In genomic region chr15:85879498-85879895, GRCm38 (mm10) we compare ENCODE assay signal across 7 mouse cellular contexts. TPM values are rescaled to one million over a fixed set of nuclear protein-coding genes. Genes with fewer than 3 reads are reported as not detected.
DNase-seq lines count a peak whose midpoint lies in the region; ATAC-seq and TF ChIP-seq lines count a peak whose summit lies in the region.

No protein-coding gene starts in this region.

- DNase-seq in left cerebral cortex, adult 2 months (ENCODE audit: extremely low spot score in 1 of 2, low spot score in 2 of 2): no peak
- DNase-seq in left cerebral cortex, adult 18-20 months (ENCODE audit: low spot score in 2 of 2): no peak
- no peak for DNase-seq in retina, postnatal 1 day
- no peak for DNase-seq in spleen, adult 18-20 months

- WGBS in forebrain, embryonic 16.5 days: under 1% methylated on average over 18 of the region's 18 CpGs
- WGBS in liver, embryonic 15.5 days (ENCODE audit: insufficient replicate concordance): under 1% methylated on average over 18 of the region's 18 CpGs

- no peak for TF ChIP-seq POLR2A in cortical plate, adult 2 months (IDR thresholded peaks at IDR 0.05; ENCODE audit: extremely low read depth, insufficient read depth, low read length)

- ATAC-seq in forebrain, embryonic 16.5 days: peak; percentile 11
- ATAC-seq in liver, embryonic 15.5 days (ENCODE audit: insufficient read depth): peak; percentile 40

- H3K27ac ChIP-seq in left cerebral cortex, adult 2 months: peak overlapping the region; percentile 91
- H3K27ac ChIP-seq in cortical plate, adult 2 months (ENCODE audit: insufficient read depth, low read length): peak overlapping the region; percentile 64
- H3K27ac ChIP-seq in forebrain, embryonic 16.5 days (ENCODE audit: low read length): peak overlapping the region; percentile 82
- peak overlapping the region; percentile 81 for H3K27ac ChIP-seq in liver, embryonic 15.5 days (replicated peaks)

- no peaks in the 10 kb centered on the region for H3K27me3 ChIP-seq in forebrain, embryonic 16.5 days (replicated peaks; ENCODE audit: control insufficient read depth, insufficient read depth, low read length)
- no peaks in the 10 kb centered on the region for H3K27me3 ChIP-seq in liver, embryonic 15.5 days

- no peak for TF ChIP-seq CTCF in left cerebral cortex, adult 2 months (IDR thresholded peaks at IDR 0.05)
- no peak for TF ChIP-seq CTCF in cortical plate, adult 2 months (IDR thresholded peaks at IDR 0.05; ENCODE audit: extremely low read depth, insufficient read depth, low read length)

- peaks cover 5% of the 10 kb centered on the region; the same call in 1 of the 2 replicates for H3K4me1 ChIP-seq in cortical plate, adult 2 months (ENCODE audit: control insufficient read depth, insufficient read depth, low read length)
- peaks cover 18% of the 10 kb centered on the region for H3K4me1 ChIP-seq in forebrain, embryonic 16.5 days (replicated peaks; ENCODE audit: control insufficient read depth, insufficient read depth, low read length)
- peaks cover 22% of the 10 kb centered on the region for H3K4me1 ChIP-seq in liver, embryonic 15.5 days (replicated peaks)

- H3K4me2 ChIP-seq in forebrain, embryonic 16.5 days (ENCODE audit: low read length): peak overlapping the region; percentile 99
- H3K4me2 ChIP-seq in liver, embryonic 15.5 days: peak overlapping the region; percentile 78

- H3K9me3 ChIP-seq in forebrain, embryonic 16.5 days (ENCODE audit: control insufficient read depth, low read length): no peaks in the 10 kb centered on the region
- H3K9me3 ChIP-seq in liver, embryonic 15.5 days (replicated peaks): no peaks in the 10 kb centered on the region

- peak overlapping the region; percentile 93 for H3K9ac ChIP-seq in forebrain, embryonic 16.5 days (replicated peaks; ENCODE audit: low read depth, low read length)
- peak overlapping the region; percentile 74 for H3K9ac ChIP-seq in liver, embryonic 15.5 days

- intact Hi-C loops in left cerebral cortex, adult 2 months (cut with DNase I): loop anchor here (1.0 to 10.0 kb wide), 3 partner anchors 20 to 625 kb away; partner anchors contain the start of genes Cdpf1 and Gtse1

- H3K36me3 ChIP-seq in forebrain, embryonic 16.5 days (ENCODE audit: control insufficient read depth, insufficient read depth): 0 out of 2 replicates have a peak, but pooled peaks cover 2% of the 10 kb centered on the region
- H3K36me3 ChIP-seq in liver, embryonic 15.5 days (replicated peaks): peaks cover 44% of the 10 kb centered on the region

- H3K4me3 ChIP-seq in left cerebral cortex, adult 2 months: peak overlapping the region; percentile 68
- H3K4me3 ChIP-seq in cortical plate, adult 2 months (ENCODE audit: insufficient read depth, low read length): peak overlapping the region; percentile 51
- H3K4me3 ChIP-seq in forebrain, embryonic 16.5 days (replicated peaks; ENCODE audit: low read length): peak overlapping the region; percentile 94
- peak overlapping the region; percentile 75 for H3K4me3 ChIP-seq in liver, embryonic 15.5 days (replicated peaks)

RNA-seq across cellular contexts. Expression of gene Trmu, which starts 0.4 kb away (rescaled TPM):
- 10 to 100 TPM; 29.9 to 33.8 TPM for total RNA-seq in left cerebral cortex, adult 2 months (2021)
- total RNA-seq in left cerebral cortex, adult 18-20 months (2021): 10 to 100 TPM; 21.9 to 28.3 TPM
- polyA plus RNA-seq in cortical plate, adult 2 months (2012; rRNA removed): 51.1 and 58.5 TPM in 2 replicates
- polyA plus RNA-seq in forebrain, embryonic 16.5 days (2015; fragmentation: Nextera tagmentation; extraction: Ambion mirVana): 51.2 and 59.1 TPM in 2 replicates
- polyA plus RNA-seq in liver, embryonic 15.5 days (2015; fragmentation: Nextera tagmentation; extraction: Ambion mirVana): 17.3 and 19.4 TPM in 2 replicates

RNA-seq across cellular contexts. Expression of gene Gtse1, which starts 20.0 kb away (rescaled TPM):
- under 1 TPM; 0.25 to 0.33 TPM for total RNA-seq in left cerebral cortex, adult 2 months (2021)
- under 1 TPM; 0.14 to 0.28 TPM for total RNA-seq in left cerebral cortex, adult 18-20 months (2021)
- polyA plus RNA-seq in cortical plate, adult 2 months (2012; rRNA removed): 0.64 and 1.0 TPM in 2 replicates
- polyA plus RNA-seq in forebrain, embryonic 16.5 days (2015; fragmentation: Nextera tagmentation; extraction: Ambion mirVana): 12.7 and 15.4 TPM in 2 replicates
- 24.2 and 25.0 TPM in 2 replicates for polyA plus RNA-seq in liver, embryonic 15.5 days (2015; fragmentation: Nextera tagmentation; extraction: Ambion mirVana)

RNA-seq across cellular contexts. Expression of gene Ttc38, which starts 47.4 kb away (rescaled TPM):
- total RNA-seq in left cerebral cortex, adult 2 months (2021): 1 to 10 TPM; 5.0 to 5.2 TPM
- total RNA-seq in left cerebral cortex, adult 18-20 months (2021): 1 to 10 TPM; 5.7 to 9.0 TPM
- 4.9 and 5.8 TPM in 2 replicates for polyA plus RNA-seq in cortical plate, adult 2 months (2012; rRNA removed)
- 3.6 and 4.2 TPM in 2 replicates for polyA plus RNA-seq in forebrain, embryonic 16.5 days (2015; fragmentation: Nextera tagmentation; extraction: Ambion mirVana)
- 8.6 and 9.8 TPM in 2 replicates for polyA plus RNA-seq in liver, embryonic 15.5 days (2015; fragmentation: Nextera tagmentation; extraction: Ambion mirVana)

RNA-seq across cellular contexts. Expression of gene Pkdrej, which starts 58.0 kb away (rescaled TPM):
- 1 to 10 TPM in 1 of 2 experiments, under 1 TPM in 1; 0.82 to 1.2 TPM for total RNA-seq in left cerebral cortex, adult 2 months (2021)
- total RNA-seq in left cerebral cortex, adult 18-20 months (2021): 1 to 10 TPM in 1 of 2 experiments, under 1 TPM in 1; 0.94 to 1.0 TPM
- 0.63 and 0.83 TPM in 2 replicates for polyA plus RNA-seq in cortical plate, adult 2 months (2012; rRNA removed)
- polyA plus RNA-seq in forebrain, embryonic 16.5 days (2015; fragmentation: Nextera tagmentation; extraction: Ambion mirVana): 0.04 TPM in 2 replicates
- polyA plus RNA-seq in liver, embryonic 15.5 days (2015; fragmentation: Nextera tagmentation; extraction: Ambion mirVana): 0.08 and 0.09 TPM in 2 replicates
